Mouse (Mus musculus) right cerebral cortex, postnatal 25 days (tissue): ENCODE measurements around the gene Wnt2b.

Experiments used
- DNase-seq: peaks from one replicate; pipeline ENCODE4 v3.0.0; 2022

Wnt2b gene

GRCm38 (mm10) chr3:104961066-104962059 lies at the start of gene Wnt2b:
Gene Wnt2b (minus strand): TSS chr3:104961921.
- DNase-seq = no peak

DNA sequence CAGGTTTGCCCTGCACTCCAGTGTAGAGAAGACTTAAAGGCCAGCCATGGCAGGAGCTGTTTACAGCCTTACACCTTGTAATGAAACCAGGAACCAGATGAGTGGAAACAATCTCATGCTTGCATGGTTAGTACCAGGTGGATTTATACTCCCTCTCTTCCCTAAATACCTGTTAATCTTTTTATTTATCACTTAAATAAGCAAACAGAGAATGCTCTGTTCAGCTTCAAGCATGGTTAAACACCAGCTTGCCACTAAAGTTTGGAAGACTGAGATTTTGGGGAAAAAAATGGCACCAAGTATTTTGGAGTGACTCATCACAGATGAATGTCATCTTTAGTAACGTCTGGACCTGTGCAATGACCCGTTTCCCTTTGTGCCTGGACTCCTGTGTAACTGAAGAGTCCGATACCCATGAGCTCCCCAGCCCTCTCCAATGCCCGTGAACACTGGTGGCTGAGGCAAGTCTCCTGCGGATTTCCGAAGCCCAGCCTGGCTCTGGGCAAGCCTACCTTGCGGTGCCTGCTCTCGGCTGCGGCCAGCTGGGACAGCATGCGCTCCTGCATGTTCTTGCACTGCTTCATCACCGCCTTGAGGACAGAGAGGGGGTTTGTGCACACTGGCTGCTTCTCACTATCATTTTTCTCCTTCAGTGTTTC lies 49.1 kb upstream of the Wnt2b start:
- DNase-seq = no peak

- DNase-seq = no peak
These were observed 46.3 kb upstream of the Wnt2b start for GRCm38 (mm10) chr3:105008070-105008469.

- DNase-seq = no peak
These were observed 44.4 kb upstream of the Wnt2b start for GRCm38 (mm10) chr3:105006101-105006500.

GRCm38 (mm10) chr3:105005561-105006065 lies 43.9 kb upstream of the Wnt2b start:
- no peak for DNase-seq

DNA sequence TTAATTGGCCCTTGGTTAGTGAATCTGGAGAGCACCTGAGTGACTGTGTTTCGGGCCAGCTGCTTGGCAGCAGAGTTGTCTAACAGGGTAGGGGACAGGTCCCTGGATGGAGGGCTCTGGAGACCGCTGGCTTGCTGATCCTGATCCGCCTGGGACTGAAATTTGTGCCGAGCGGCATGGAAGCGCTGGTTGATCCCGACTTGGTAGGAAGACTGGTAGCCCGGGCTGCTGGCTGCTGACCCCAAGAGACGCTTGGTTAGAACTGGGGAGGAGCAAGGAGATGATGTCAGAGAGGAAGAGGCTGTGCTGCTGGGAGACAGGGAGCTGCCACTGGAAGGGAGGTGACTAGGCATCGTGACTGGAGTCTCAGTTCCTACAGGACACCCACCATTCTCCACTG lies 43.3 kb upstream of the Wnt2b start:
- no peak for DNase-seq

GRCm38 (mm10) chr3:105003960-105004463 lies 42.3 kb upstream of the Wnt2b start:
- DNase-seq = peak; percentile 60

GRCm38 (mm10) chr3:105001374-105001773 lies 39.7 kb upstream of the Wnt2b start:
- no peak for DNase-seq

DNA sequence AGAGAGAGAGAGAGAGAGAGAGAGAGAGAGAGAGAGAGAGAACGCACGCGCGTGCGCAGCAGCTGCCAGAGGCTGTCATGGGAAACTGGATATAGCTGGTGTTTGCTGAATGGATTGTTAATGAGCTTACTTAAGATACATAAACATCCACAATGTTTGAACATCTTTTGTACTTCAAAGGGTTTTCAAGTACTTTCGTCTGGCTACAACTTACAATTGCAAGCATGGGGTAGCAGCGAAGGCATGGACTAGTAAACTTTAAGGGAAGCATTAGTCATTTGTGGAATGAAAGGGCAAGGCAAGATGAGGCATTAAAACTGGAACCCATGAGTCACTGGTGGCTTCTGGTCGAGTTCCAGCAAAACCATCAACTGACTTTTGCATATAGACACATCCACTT lies 38.8 kb upstream of the Wnt2b start:
- DNase-seq = no peak

DNA sequence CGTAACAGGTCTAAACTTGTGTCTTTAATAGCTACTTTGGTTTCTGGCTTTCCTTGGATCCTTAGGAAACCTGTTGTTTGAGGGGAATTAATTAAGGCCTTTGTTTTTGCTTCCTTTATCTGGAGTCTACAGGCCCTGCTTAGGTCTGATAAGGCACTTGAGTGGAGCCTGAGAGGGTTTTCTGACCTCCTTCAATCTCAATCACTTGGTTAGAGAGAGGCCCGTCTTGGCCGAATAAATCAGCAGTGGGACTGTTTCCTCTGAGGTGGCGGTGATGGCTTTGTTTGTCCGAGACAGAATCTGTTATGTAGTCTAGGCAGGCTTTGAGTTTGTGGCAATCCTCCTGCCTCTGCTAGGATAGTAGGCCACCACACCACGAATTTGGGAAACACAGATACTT lies 35.8 kb upstream of the Wnt2b start:
- DNase-seq = no peak

GRCm38 (mm10) chr3:104995707-104996106 lies 34.0 kb upstream of the Wnt2b start:
- no peak for DNase-seq

DNA sequence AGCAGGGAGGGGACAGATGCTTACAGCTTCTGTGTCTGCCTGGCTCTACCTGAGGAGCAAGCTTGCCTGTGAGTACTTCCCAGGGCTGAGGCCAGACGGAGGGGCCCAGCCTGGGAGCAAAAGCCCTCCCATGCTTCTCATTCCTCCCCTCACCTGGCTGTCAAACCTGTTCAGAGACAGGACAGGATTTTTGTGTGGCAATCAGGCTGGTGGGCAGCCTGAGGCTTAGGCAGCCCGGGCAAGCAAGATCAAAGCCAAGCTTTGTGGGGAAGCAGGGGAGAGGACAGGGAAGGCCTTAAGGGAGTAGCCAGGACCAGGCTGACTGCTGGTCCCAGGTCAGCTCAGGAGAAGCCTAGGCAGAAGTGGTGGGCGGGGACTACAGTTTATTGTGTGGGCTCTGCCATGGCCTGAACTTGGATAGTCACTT lies 32.7 kb upstream of the Wnt2b start:
- DNase-seq = no peak

- DNase-seq = peak; percentile 47
These were observed 32.1 kb upstream of the Wnt2b start for GRCm38 (mm10) chr3:104993800-104994199.

GRCm38 (mm10) chr3:104992709-104993388 lies 31.1 kb upstream of the Wnt2b start:
- DNase-seq = peak; percentile 87

GRCm38 (mm10) chr3:104991703-104992102 lies 30.0 kb upstream of the Wnt2b start:
- DNase-seq = no peak

- DNase-seq = no peak
These were observed 26.2 kb upstream of the Wnt2b start for GRCm38 (mm10) chr3:104987884-104988283.

GRCm38 (mm10) chr3:104979735-104980134 lies 18.0 kb upstream of the Wnt2b start:
- no peak for DNase-seq

GRCm38 (mm10) chr3:104967548-104968300 lies 6.0 kb upstream of the Wnt2b start:
- DNase-seq = peak; percentile 86

DNA sequence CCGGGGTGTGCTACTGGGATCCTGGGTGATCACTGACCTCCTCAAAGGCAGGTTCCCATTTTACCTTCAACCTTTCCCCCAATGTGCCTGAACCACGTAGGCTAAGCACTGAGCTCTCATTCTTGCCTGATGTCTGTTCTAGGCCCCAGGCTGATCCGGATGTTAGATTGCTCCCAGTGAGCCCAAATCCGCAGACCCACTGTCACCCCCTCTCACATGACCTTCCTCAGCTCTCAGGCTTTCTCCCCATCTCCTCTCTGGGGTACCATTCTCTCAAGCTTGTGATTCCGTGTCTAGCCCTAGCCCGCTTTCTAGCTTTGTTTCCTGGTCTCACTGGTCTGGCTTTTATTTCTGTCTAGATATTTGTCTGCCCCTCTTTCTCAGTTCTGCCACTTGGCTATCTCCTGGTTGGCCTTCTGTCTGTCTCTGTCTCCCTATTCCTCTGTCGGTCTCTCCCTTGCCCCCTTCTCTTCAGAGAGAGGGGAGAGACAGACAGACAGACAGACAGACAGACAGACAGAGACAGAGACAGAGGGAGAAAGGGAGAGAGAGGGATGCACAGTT lies 4.4 kb upstream of the Wnt2b start:
- DNase-seq = no peak

DNA sequence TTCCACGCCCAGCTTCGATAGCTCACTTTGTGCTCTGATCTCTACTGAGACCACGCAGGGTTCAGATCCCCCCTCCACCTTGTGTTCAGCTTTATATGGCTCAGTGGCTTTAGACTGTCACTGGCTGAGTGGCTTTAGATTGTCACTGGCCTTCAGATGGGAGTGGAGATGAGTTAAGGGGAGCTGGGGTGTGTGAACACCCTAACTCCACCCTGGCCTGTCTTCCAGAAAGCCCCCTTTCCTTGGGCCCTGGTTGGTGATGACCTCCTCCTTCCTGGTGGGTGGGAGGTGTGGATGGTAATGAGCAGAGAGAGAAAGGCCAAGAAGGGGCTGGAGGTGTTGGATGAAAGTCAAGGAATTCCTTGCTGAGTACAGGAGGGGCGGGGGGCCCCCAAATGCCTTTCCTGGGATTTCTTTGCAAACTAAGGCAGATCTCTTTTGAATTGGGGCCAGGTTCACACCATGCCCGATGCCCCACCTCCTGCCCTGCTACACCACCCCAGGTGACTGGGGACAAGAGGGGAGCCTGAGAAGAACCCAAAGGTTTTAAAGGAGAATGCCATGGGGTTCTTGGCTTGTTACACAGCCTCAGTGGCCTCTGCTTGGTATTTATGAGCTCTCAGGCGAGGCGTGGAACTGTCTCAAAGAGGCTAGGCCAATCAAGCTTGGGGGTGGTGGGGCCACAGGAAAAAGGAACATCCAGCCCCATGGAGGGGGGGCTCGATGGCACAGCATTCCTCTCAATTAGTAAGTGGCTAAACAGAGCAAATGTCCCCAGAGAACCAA lies 3.5 kb upstream of the Wnt2b start:
- DNase-seq = no peak
